Mouse (Mus musculus): ENCODE measurements around the gene Slc26a3. TPM values are rescaled to one million over a fixed set of nuclear protein-coding genes. Genes with fewer than 3 reads are reported as not detected.
"Not testable (repeated sequence)": the region's sequence is repeated elsewhere in the genome, so short reads cannot be mapped to it uniquely, and the experiment has no call there.

The Slc26a3 gene
- polyA plus RNA-seq, 1 experiment from 2014 or later, result 0.13 TPM

- no peak overlapping the region for H3K27ac ChIP-seq
- H3K9me3 ChIP-seq, result no peaks in the 10 kb centered on the region
- DNase-seq (ENCODE audit: low spot score), result no peak
- 70% methylated on average over 6 of the region's 6 CpGs for WGBS
- no peak overlapping the region for H3K4me3 ChIP-seq
- H3K27me3 ChIP-seq (ENCODE audit: insufficient read depth, poor library complexity, severe bottlenecking), result no peaks in the 10 kb centered on the region
- H3K36me3 ChIP-seq, result no peaks in the 10 kb centered on the region
- peaks cover 7% of the 10 kb centered on the region; the same call in 1 of the 2 replicates for H3K4me1 ChIP-seq
Observed at GRCm38 (mm10) chr12:31444827-31445226, 54.2 kb downstream of the Slc26a3 start.

GRCm38 (mm10) chr12:31449341-31449740, 58.7 kb downstream of the Slc26a3 start:
- WGBS, result 82% methylated on average over 3 of the region's 3 CpGs
- no peaks in the 10 kb centered on the region for H3K27me3 ChIP-seq (ENCODE audit: insufficient read depth, poor library complexity, severe bottlenecking)
- no peaks in the 10 kb centered on the region for H3K36me3 ChIP-seq
- H3K9me3 ChIP-seq, result no peaks in the 10 kb centered on the region
- H3K27ac ChIP-seq, result no peak overlapping the region
- H3K4me1 ChIP-seq, result no peaks in the 10 kb centered on the region
- H3K4me3 ChIP-seq, result no peak overlapping the region
- no peak for DNase-seq (ENCODE audit: low spot score)

GRCm38 (mm10) chr12:31456271-31456670, 65.6 kb downstream of the Slc26a3 start:
- DNase-seq (ENCODE audit: low spot score), result no peak
- 80% methylated on average over 9 of the region's 9 CpGs for WGBS
- H3K4me1 ChIP-seq, result no peaks in the 10 kb centered on the region
- H3K4me3 ChIP-seq, result no peak overlapping the region
- H3K36me3 ChIP-seq, result no peaks in the 10 kb centered on the region
- no peaks in the 10 kb centered on the region for H3K27me3 ChIP-seq (ENCODE audit: insufficient read depth, poor library complexity, severe bottlenecking)
- H3K9me3 ChIP-seq, result no peaks in the 10 kb centered on the region
- no peak overlapping the region for H3K27ac ChIP-seq

GRCm38 (mm10) chr12:31458474-31458873, 67.8 kb downstream of the Slc26a3 start:
- no peak overlapping the region for H3K4me3 ChIP-seq
- H3K27ac ChIP-seq, result no peak overlapping the region
- no peaks in the 10 kb centered on the region for H3K27me3 ChIP-seq (ENCODE audit: insufficient read depth, poor library complexity, severe bottlenecking)
- no peaks in the 10 kb centered on the region for H3K36me3 ChIP-seq
- WGBS, result 67% methylated on average over 4 of the region's 4 CpGs
- H3K4me1 ChIP-seq, result 0 out of 2 replicates have a peak, but pooled peaks cover 3% of the 10 kb centered on the region
- H3K9me3 ChIP-seq, result no peaks in the 10 kb centered on the region
- no peak for DNase-seq (ENCODE audit: low spot score)

- H3K4me3 ChIP-seq; H3K36me3 ChIP-seq; H3K4me1 ChIP-seq; H3K9me3 ChIP-seq; H3K27ac ChIP-seq; H3K27me3 ChIP-seq (ENCODE audit: insufficient read depth, poor library complexity, severe bottlenecking); DNase-seq (ENCODE audit: low spot score): not testable (repeated sequence)
- WGBS, result 40% methylated on average over 3 of the region's 3 CpGs
Observed at GRCm38 (mm10) chr12:31460270-31460669, 69.6 kb downstream of the Slc26a3 start.

GRCm38 (mm10) chr12:31461371-31461770, 70.7 kb downstream of the Slc26a3 start:
- H3K4me1 ChIP-seq, result 0 out of 2 replicates have a peak, but pooled peaks cover 3% of the 10 kb centered on the region
- H3K27ac ChIP-seq, result no peak overlapping the region
- H3K27me3 ChIP-seq (ENCODE audit: insufficient read depth, poor library complexity, severe bottlenecking), result no peaks in the 10 kb centered on the region
- WGBS, result 87% methylated on average over 9 of the region's 9 CpGs
- H3K9me3 ChIP-seq, result no peaks in the 10 kb centered on the region
- H3K36me3 ChIP-seq, result no peaks in the 10 kb centered on the region
- no peak overlapping the region for H3K4me3 ChIP-seq
- no peak for DNase-seq (ENCODE audit: low spot score)

- DNase-seq (ENCODE audit: low spot score), result no peak
- WGBS, result 82% methylated on average over 4 of the region's 4 CpGs
- Histone ChIP-seq H3K4me1 (0 out of 2 replicates have a peak, but pooled peaks cover 3% of the 10 kb centered on the region), H3K4me3 (no peak overlapping the region), H3K27ac (no peak overlapping the region), H3K9me3 (no peaks in the 10 kb centered on the region), H3K36me3 (no peaks in the 10 kb centered on the region), H3K27me3 (ENCODE audit: insufficient read depth, poor library complexity, severe bottlenecking) (no peaks in the 10 kb centered on the region)
Observed at GRCm38 (mm10) chr12:31462615-31463014, 71.9 kb downstream of the Slc26a3 start.

- DNase-seq (ENCODE audit: low spot score); H3K27me3 ChIP-seq (ENCODE audit: insufficient read depth, poor library complexity, severe bottlenecking); H3K9me3 ChIP-seq; H3K36me3 ChIP-seq; H3K4me1 ChIP-seq; H3K27ac ChIP-seq; H3K4me3 ChIP-seq: not testable (repeated sequence)
- 87% methylated on average over 4 of the region's 6 CpGs for WGBS
Observed at GRCm38 (mm10) chr12:31478182-31478581, 87.5 kb downstream of the Slc26a3 start.

GRCm38 (mm10) chr12:31486431-31486830, 95.8 kb downstream of the Slc26a3 start:
- peaks cover 54% of the 10 kb centered on the region for H3K36me3 ChIP-seq

GRCm38 (mm10) chr12:31498936-31499313, 108.3 kb downstream of the Slc26a3 start:
- Histone ChIP-seq H3K27me3 (ENCODE audit: insufficient read depth, poor library complexity, severe bottlenecking) (no peaks in the 10 kb centered on the region), H3K27ac (peak overlapping the region; percentile 96), H3K36me3 (peaks cover 7% of the 10 kb centered on the region), H3K4me1 (peaks cover 16% of the 10 kb centered on the region), H3K4me3 (peak overlapping the region; percentile 90), H3K9me3 (no peaks in the 10 kb centered on the region)
- under 1% methylated on average over 25 of the region's 25 CpGs for WGBS
- DNase-seq (ENCODE audit: low spot score), result no peak

More at GRCm38 (mm10) chr12:31486431-31486830, 95.8 kb downstream of the Slc26a3 start:
- Histone ChIP-seq H3K9me3 (no peaks in the 10 kb centered on the region), H3K27ac (no peak overlapping the region), H3K4me1 (no peaks in the 10 kb centered on the region), H3K4me3 (no peak overlapping the region), H3K27me3 (ENCODE audit: insufficient read depth, poor library complexity, severe bottlenecking) (no peaks in the 10 kb centered on the region)
- no peak for DNase-seq (ENCODE audit: low spot score)
- WGBS, result 92% methylated on average over 6 of the region's 6 CpGs

GRCm38 (mm10) chr12:31499314-31500131, 108.9 kb downstream of the Slc26a3 start, which contains the start of gene Cbll1:
Gene Cbll1, minus strand, starts transcription at chr12:31499616.
- no peaks in the 10 kb centered on the region for H3K9me3 ChIP-seq
- no peaks in the 10 kb centered on the region for H3K27me3 ChIP-seq (ENCODE audit: insufficient read depth, poor library complexity, severe bottlenecking)
- H3K36me3 ChIP-seq, result peaks cover under 1% of the 10 kb centered on the region
- H3K27ac ChIP-seq, result peak within 1 kb of the TSS; percentile 96
- WGBS, result under 1% methylated on average over 68 of the region's 68 CpGs
- peak within 1 kb of the TSS; percentile 90 for H3K4me3 ChIP-seq
- DNase-seq (ENCODE audit: low spot score), result peak; percentile 97
- peaks cover 16% of the 10 kb centered on the region for H3K4me1 ChIP-seq

GRCm38 (mm10) chr12:31500196-31500595, 109.5 kb downstream of the Slc26a3 start:
- 5% methylated on average over 12 of the region's 12 CpGs for WGBS
- Histone ChIP-seq H3K27ac (peak overlapping the region; percentile 96), H3K36me3 (no peaks in the 10 kb centered on the region), H3K4me1 (peaks cover 16% of the 10 kb centered on the region), H3K27me3 (ENCODE audit: insufficient read depth, poor library complexity, severe bottlenecking) (no peaks in the 10 kb centered on the region), H3K4me3 (peak overlapping the region; percentile 90), H3K9me3 (no peaks in the 10 kb centered on the region)
- no peak for DNase-seq (ENCODE audit: low spot score)

GRCm38 (mm10) chr12:31501266-31501665, 110.6 kb downstream of the Slc26a3 start:
- Histone ChIP-seq H3K27ac (no peak overlapping the region), H3K27me3 (ENCODE audit: insufficient read depth, poor library complexity, severe bottlenecking) (no peaks in the 10 kb centered on the region), H3K36me3 (no peaks in the 10 kb centered on the region), H3K4me3 (no peak overlapping the region), H3K4me1 (peaks cover 16% of the 10 kb centered on the region), H3K9me3 (no peaks in the 10 kb centered on the region)
- WGBS, result 51% methylated on average over 4 of the region's 4 CpGs
- no peak for DNase-seq (ENCODE audit: low spot score)

Measured in heart, embryonic 10.5 days (tissue).